Mouse (Mus musculus): Measurements from ENCODE around the gene Kif6. TPM values are rescaled to one million over a fixed set of nuclear protein-coding genes. Genes with fewer than 3 reads are reported as not detected.

Kif6 gene
- polyA plus RNA-seq, 1 experiment from 2014 or later: 3.3 TPM

GRCm38 (mm10) chr17:49951856-49952607 lies 337.1 kb downstream of the Kif6 start:
- Histone ChIP-seq H3K27me3 (replicated peaks; ENCODE audit: control insufficient read depth, insufficient read depth, low read length) (no peaks in the 10 kb centered on the region), H3K4me1 (replicated peaks; ENCODE audit: control insufficient read depth, insufficient read depth, low read length) (peaks cover 10% of the 10 kb centered on the region), H3K9ac (replicated peaks; ENCODE audit: low read depth, low read length) (peak overlapping the region; percentile 39), H3K27ac (ENCODE audit: low read length) (peak overlapping the region; percentile 54), H3K36me3 (ENCODE audit: control insufficient read depth, insufficient read depth) (no peaks in the 10 kb centered on the region), H3K9me3 (ENCODE audit: control insufficient read depth, low read length) (no peaks in the 10 kb centered on the region), H3K4me3 (replicated peaks; ENCODE audit: low read length) (peak overlapping the region; percentile 31), H3K4me2 (ENCODE audit: low read length) (peak overlapping the region; percentile 58)
- peak; percentile 62 for ATAC-seq
- WGBS: 15% methylated on average over 22 of the region's 22 CpGs

- Histone ChIP-seq H3K4me3 (replicated peaks; ENCODE audit: low read length) (no peak overlapping the region), H3K27me3 (replicated peaks; ENCODE audit: control insufficient read depth, insufficient read depth, low read length) (no peaks in the 10 kb centered on the region), H3K9me3 (ENCODE audit: control insufficient read depth, low read length) (no peaks in the 10 kb centered on the region), H3K27ac (ENCODE audit: low read length) (no peak overlapping the region), H3K36me3 (ENCODE audit: control insufficient read depth, insufficient read depth) (no peaks in the 10 kb centered on the region), H3K9ac (replicated peaks; ENCODE audit: low read depth, low read length) (no peak overlapping the region), H3K4me2 (ENCODE audit: low read length) (no peak overlapping the region), H3K4me1 (replicated peaks; ENCODE audit: control insufficient read depth, insufficient read depth, low read length) (no peaks in the 10 kb centered on the region)
- no peak for ATAC-seq
Observed at GRCm38 (mm10) chr17:49959021-49959420, 344.1 kb downstream of the Kif6 start.

Other genes with a start within 250 kb of the Kif6 start
- 2.8 and 5.1 TPM in 2 replicates for gene Mocs1, start 186.8 kb upstream of the Kif6 start, polyA plus RNA-seq (2015; fragmentation: Nextera tagmentation; extraction: Ambion mirVana)
- gene Daam2, start 50.8 kb upstream of the Kif6 start, polyA plus RNA-seq (2015; fragmentation: Nextera tagmentation; extraction: Ambion mirVana): 1.6 and 1.7 TPM in 2 replicates